Mouse (Mus musculus): Measurements from ENCODE around the gene Ccdc170.

DNA sequence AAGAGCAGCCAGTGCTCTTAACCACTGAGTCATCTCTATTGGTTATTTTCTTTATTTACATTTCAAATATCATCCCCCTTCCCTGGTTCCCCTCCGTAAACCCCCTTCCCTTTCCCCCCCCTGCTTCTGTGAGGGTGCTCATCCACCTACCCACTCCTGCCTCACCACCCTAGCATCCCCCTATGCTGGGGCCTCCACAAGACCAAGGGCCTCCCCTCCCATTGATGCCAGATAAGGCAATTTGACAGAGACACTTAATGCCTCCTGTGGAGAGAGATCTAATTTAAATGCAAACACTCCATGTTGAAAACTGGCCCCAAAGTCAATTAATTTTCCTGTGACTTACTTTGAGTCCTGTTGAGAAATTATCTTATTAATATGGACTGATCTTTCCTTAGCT lies 9.7 kb downstream of the Ccdc170 start:
- no peak for TF ChIP-seq POLR2A (IDR thresholded peaks at IDR 0.05; ENCODE audit: low read depth, low read length)
- TF ChIP-seq CTCF (IDR thresholded peaks at IDR 0.05; ENCODE audit: extremely low read depth, insufficient read depth, insufficient read length, insufficient replicate concordance) = no peak
